Mouse (Mus musculus) liver, adult 2 months (tissue): ENCODE data around the gene Trip13. TPM values are rescaled to one million over a fixed set of nuclear protein-coding genes. Genes with fewer than 3 reads are reported as not detected.

Experiments
- DNase-seq: peaks from one replicate; pipeline ENCODE4 v3.0.0-alpha.2; 2011; ENCODE audit warnings: low read depth, low spot score; ENCODE audit errors: extremely low read depth
- H3K27ac ChIP-seq: fragments of 200-500 bp; replicated peaks from 2 replicates; pipeline ENCODE4 v1.5.1; 2012; ENCODE audit warnings: low read depth, mild to moderate bottlenecking, control low read depth, inconsistent platforms, low read length; ENCODE audit not compliant: insufficient read depth
- H3K27me3 ChIP-seq: fragments of 200-500 bp; 2 replicates; pipeline ENCODE4 v1.6.1; 2012; ENCODE audit warnings: mild to moderate bottlenecking, moderate library complexity, low read length, inconsistent platforms; ENCODE audit not compliant: control insufficient read depth, insufficient read depth
- H3K36me3 ChIP-seq: fragments of 200-500 bp; 2 replicates; pipeline ENCODE4 v1.6.1; 2012; ENCODE audit warnings: low read length, inconsistent platforms; ENCODE audit not compliant: control insufficient read depth, insufficient read depth
- H3K4me1 ChIP-seq: fragments of 200-500 bp; 2 replicates; pipeline ENCODE4 v1.6.1; 2011; ENCODE audit warnings: low read length; ENCODE audit not compliant: control insufficient read depth, insufficient read depth
- H3K4me3 ChIP-seq: fragments of 200-500 bp; 2 replicates; pipeline ENCODE4 v1.5.1; 2011; ENCODE audit warnings: low read depth, mild to moderate bottlenecking, control low read depth, low read length, moderate library complexity; ENCODE audit not compliant: insufficient read depth
- H3K79me2 ChIP-seq: fragments of 200-500 bp; 2 replicates; pipeline ENCODE4 v1.6.1; 2012; ENCODE audit warnings: inconsistent platforms, mild to moderate bottlenecking, low read length, moderate library complexity; ENCODE audit not compliant: control insufficient read depth, insufficient read depth
- H3K9ac ChIP-seq: fragments of 200-500 bp; 2 replicates; pipeline ENCODE4 v1.6.1; 2012; ENCODE audit warnings: low read depth, mild to moderate bottlenecking, control low read depth, inconsistent platforms, low read length
- CTCF ChIP-seq: fragments of 200-500 bp; IDR thresholded peaks from 2 replicates; pipeline ENCODE4 v1.5.1; 2011; ENCODE audit warnings: low read depth, low read length, control low read depth
- POLR2A ChIP-seq: fragments of 200-500 bp; IDR thresholded peaks from 2 replicates; pipeline ENCODE4 v1.6.1; 2011; ENCODE audit warnings: low read length, control low read depth; ENCODE audit not compliant: insufficient read depth; ENCODE audit errors: extremely low read depth
- WGBS: fragments of 180-500 bp; shearing (Covaris S2); methylation state at CpG from one replicate; pipeline ENCODE4 v1.1.7; 2018; 5-methylcytosine and 5-hydroxymethylcytosine counted together
- polyA plus RNA-seq: library from polyadenylated mRNA; depleted of rRNA; stranded (reverse); fragments of >200 nt; gene quantifications from 2 replicates; pipeline ENCODE4 v1.2.3, GENCODE M21; 2012
- total RNA-seq: library from RNA; depleted of rRNA; stranded (reverse); fragments of >200 nt; gene quantifications from 2 replicates; pipeline ENCODE4 v1.2.3, GENCODE M21; 2014

Gene Trip13
- total and polyA plus RNA-seq, 2 experiments: 0.24 to 0.37 TPM

DNA sequence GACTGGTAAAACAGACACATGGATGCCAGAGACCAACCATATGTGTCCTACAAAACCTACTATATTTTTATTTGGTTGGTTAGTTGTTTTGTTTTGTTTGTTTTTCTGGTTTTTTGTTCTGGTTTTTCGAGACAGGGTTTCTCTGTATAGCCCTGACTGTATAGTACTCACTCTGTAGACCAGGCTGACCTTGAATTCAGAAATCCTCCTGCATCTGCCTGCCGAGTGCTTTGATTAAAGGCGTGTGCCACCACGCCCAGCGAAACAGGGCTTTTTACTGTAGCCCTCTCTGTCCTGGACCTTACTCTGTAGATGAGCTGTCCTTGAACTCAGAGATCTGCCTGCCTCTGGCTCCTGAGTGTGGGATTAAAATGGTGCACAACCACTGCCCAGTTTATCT lies 1.5 kb upstream of the Trip13 start:
- Histone ChIP-seq H3K27me3 (no peaks in the 10 kb centered on the region), H3K4me3 (no peak overlapping the region), H3K4me1 (peaks cover 6% of the 10 kb centered on the region), H3K27ac (no peak overlapping the region), H3K79me2 (no peaks in the 10 kb centered on the region), H3K9ac (no peak overlapping the region), H3K36me3 (peaks cover 8% of the 10 kb centered on the region)
- DNase-seq: no peak
- WGBS: 98% methylated on average over 5 of the region's 5 CpGs
- TF ChIP-seq CTCF (no peak), POLR2A (no peak)

DNA sequence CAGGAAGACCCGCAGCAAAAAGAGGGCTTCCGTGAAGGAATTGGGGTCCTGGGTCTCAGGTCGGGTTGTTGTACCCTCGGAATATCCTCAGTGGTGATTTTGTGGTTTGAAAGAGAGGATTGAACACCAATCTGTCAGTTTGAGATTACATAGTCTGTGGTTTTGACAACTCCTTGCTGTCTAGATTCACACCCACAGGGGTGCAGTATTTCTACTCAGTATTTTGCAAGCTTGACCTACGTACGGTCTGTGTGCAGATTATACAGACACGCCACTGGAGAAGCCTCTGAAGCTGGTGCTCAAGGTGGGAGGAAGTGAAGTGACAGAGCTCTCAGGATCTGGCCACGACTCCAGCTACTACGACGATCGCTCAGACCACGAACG lies 585 bp upstream of the Trip13 start:
- DNase-seq: no peak
- no peaks in the 10 kb centered on the region for H3K27me3 ChIP-seq
- H3K79me2 ChIP-seq: no peaks in the 10 kb centered on the region
- peak overlapping the region; percentile 76 for H3K4me3 ChIP-seq
- H3K9ac ChIP-seq: peak overlapping the region; percentile 83
- TF ChIP-seq CTCF: no peak
- no peak for TF ChIP-seq POLR2A
- H3K4me1 ChIP-seq: peaks cover 6% of the 10 kb centered on the region
- peaks cover 8% of the 10 kb centered on the region for H3K36me3 ChIP-seq
- H3K27ac ChIP-seq: no peak overlapping the region
- WGBS: 22% methylated on average over 13 of the region's 13 CpGs

DNA sequence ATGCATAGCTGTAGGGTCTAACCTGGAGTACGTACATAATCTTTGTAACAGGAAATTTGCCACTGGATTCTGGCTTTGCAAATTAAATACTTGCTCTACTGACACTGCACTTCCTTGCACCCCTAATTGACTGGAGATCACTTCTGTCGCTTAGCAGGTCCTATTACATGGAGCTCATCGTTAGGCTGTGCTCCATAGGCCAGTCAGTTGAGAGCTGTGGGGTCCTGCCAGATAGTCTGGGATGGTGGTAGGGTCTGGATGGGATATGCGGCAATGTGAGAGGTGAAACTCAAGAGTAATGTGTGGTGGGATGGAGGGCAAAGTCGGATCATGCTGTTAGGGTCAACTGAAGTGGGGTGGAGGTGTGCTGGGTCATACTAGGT lies 655 bp downstream of the Trip13 start:
- peaks cover 2% of the 10 kb centered on the region; the same call in 1 of the 2 replicates for H3K36me3 ChIP-seq
- H3K27ac ChIP-seq: no peak overlapping the region
- H3K27me3 ChIP-seq: no peaks in the 10 kb centered on the region
- DNase-seq: no peak
- H3K4me1 ChIP-seq: peaks cover 6% of the 10 kb centered on the region
- 23% methylated on average over 5 of the region's 5 CpGs for WGBS
- H3K9ac ChIP-seq: peak overlapping the region; percentile 52; the same call in 1 of the 2 replicates
- TF ChIP-seq CTCF: no peak
- TF ChIP-seq POLR2A: no peak
- H3K79me2 ChIP-seq: no peaks in the 10 kb centered on the region
- H3K4me3 ChIP-seq: peak overlapping the region; percentile 76

DNA sequence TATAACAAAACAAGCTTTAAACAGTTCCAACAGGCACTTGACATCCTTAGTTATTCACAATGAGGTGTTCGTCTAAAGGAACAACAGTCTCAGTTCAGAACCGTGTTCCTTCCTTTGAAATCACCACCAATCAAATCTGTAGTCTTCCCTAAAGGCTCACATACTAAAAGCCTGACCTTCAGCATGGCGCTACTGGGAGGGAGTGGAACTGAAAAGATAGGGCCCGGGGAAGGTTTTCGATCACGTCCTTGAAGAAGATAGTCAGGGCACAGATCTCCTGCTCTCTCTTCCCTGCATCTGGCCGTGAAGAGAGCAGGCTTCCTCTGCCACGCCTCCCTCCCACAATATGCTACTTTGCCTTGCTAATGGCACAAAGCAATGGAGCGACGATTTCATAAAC lies 5.4 kb downstream of the Trip13 start:
- no peak overlapping the region for H3K9ac ChIP-seq
- no peaks in the 10 kb centered on the region for H3K79me2 ChIP-seq
- no peak for DNase-seq
- no peak overlapping the region for H3K27ac ChIP-seq
- no peaks in the 10 kb centered on the region for H3K27me3 ChIP-seq
- no peak overlapping the region for H3K4me3 ChIP-seq
- no peaks in the 10 kb centered on the region for H3K36me3 ChIP-seq
- peaks cover 3% of the 10 kb centered on the region for H3K4me1 ChIP-seq
- no peak for TF ChIP-seq POLR2A
- TF ChIP-seq CTCF: no peak
- WGBS: 95% methylated on average over 10 of the region's 10 CpGs

DNA sequence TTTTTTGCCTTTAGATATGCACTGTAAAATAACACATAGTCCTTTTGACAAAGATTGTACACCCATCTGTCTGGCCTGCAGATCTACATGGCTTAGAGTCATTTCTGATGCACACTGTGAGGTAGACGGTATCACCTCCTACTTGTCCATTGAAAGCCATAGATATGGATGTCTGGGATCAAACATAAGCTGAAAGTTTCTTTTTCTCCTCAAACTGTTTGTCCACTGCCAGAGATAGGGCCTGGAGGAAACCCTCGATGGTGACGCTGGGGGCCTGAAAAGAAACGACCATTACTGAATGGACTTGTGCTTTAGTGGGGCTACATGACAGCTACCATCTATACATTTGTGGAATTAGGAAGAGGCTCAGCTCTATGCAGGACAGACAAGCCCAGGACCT lies 24.5 kb downstream of the Trip13 start:
- 0 out of 2 replicates have a peak, but pooled peaks cover 2% of the 10 kb centered on the region for H3K36me3 ChIP-seq
- no peaks in the 10 kb centered on the region for H3K4me1 ChIP-seq
- no peak overlapping the region for H3K4me3 ChIP-seq
- TF ChIP-seq POLR2A (no peak), CTCF (no peak)
- H3K79me2 ChIP-seq: no peaks in the 10 kb centered on the region
- no peak overlapping the region for H3K9ac ChIP-seq
- no peak for DNase-seq
- H3K27me3 ChIP-seq: no peaks in the 10 kb centered on the region
- 87% methylated on average over 4 of the region's 4 CpGs for WGBS
- no peak overlapping the region for H3K27ac ChIP-seq

DNA sequence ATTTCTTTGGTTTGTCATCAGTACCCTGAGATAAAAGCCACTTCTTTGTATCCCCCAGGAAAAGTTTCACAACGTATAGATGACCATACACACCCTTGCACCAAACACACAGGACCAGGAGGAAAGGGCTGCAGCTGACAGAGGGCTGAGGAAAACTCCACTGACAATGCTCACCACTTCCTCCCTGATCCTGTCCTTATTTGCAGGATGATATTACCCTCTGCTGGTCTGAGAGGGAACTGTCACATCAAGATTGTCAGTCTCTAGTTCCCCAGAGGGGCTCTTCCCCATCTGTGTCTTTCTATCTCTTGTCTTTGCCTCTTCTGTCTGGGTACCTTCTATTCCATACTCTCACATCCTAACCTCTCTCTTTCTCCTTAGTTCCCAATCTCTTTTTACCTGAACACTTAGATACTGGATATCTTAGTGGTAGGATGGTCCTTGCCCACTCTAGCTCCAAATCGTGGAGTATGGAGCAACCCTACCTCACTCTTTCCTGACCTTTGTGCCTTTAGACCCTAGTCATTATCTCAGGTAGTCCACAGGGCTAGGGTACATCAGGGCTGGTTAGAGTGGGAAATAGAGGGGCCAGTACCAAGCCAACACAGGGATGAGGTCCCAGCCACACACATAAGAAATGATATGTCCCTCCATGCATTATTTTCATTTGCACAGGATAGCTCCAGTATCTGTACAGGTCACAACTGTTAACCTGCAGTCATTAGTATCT lies 29.7 kb downstream of the Trip13 start:
- H3K4me3 ChIP-seq: no peak overlapping the region
- TF ChIP-seq CTCF (peak; percentile 54), POLR2A (no peak)
- no peak overlapping the region for H3K27ac ChIP-seq
- no peaks in the 10 kb centered on the region for H3K27me3 ChIP-seq
- peak; percentile 18 for DNase-seq
- 51% methylated on average over 2 of the region's 2 CpGs for WGBS
- no peak overlapping the region for H3K9ac ChIP-seq
- no peaks in the 10 kb centered on the region for H3K79me2 ChIP-seq
- no peaks in the 10 kb centered on the region for H3K36me3 ChIP-seq
- H3K4me1 ChIP-seq: no peaks in the 10 kb centered on the region
